Mouse (Mus musculus) bone marrow, adult 2 months (tissue): ENCODE results near the gene Grin2c. TPM values are rescaled to one million over a fixed set of nuclear protein-coding genes. Genes with fewer than 3 reads are reported as not detected.

ENCODE experiments used
- H3K27ac ChIP-seq: fragments of 200-500 bp; 2 replicates; pipeline ENCODE4 v1.5.1; 2012; ENCODE audit warnings: low read depth, mild to moderate bottlenecking, control low read depth, inconsistent platforms, low read length; ENCODE audit not compliant: control insufficient read depth, poor library complexity, insufficient read depth
- H3K4me1 ChIP-seq: fragments of 200-500 bp; 2 replicates; pipeline ENCODE4 v1.6.1; 2011; ENCODE audit warnings: low read length; ENCODE audit not compliant: control insufficient read depth, insufficient read depth
- H3K4me3 ChIP-seq: fragments of 200-500 bp; replicated peaks from 2 replicates; pipeline ENCODE3; 2011; ENCODE audit warnings: mild to moderate bottlenecking, low read depth, low read length, control low read depth; ENCODE audit not compliant: control insufficient read depth
- CTCF ChIP-seq: fragments of 200-500 bp; IDR thresholded peaks from 2 replicates; pipeline ENCODE4 v1.5.1; 2011; ENCODE audit warnings: low read length, control low read depth; ENCODE audit not compliant: control insufficient read depth, insufficient read depth
- POLR2A ChIP-seq: fragments of 200-500 bp; IDR thresholded peaks from 2 replicates; pipeline ENCODE4 v1.6.1; 2011; ENCODE audit warnings: low read depth, mild to moderate bottlenecking, control low read depth, low read length, borderline replicate concordance; ENCODE audit not compliant: control insufficient read depth
- WGBS: fragments of 180-500 bp; shearing (Covaris S2); methylation state at CpG from one replicate; pipeline ENCODE4 v1.1.7; 2018; 5-methylcytosine and 5-hydroxymethylcytosine counted together
- polyA plus RNA-seq: library from polyadenylated mRNA; stranded (reverse); fragments of >200 nt; gene quantifications from 2 replicates; pipeline ENCODE4 v1.2.4, GENCODE M21; 2011; ENCODE audit warnings: low replicate concordance; ENCODE audit not compliant: missing spikeins, insufficient read depth, insufficient read length

Grin2c gene
- polyA plus RNA-seq, 1 experiment, result not detected

GRCm38 (mm10) chr11:115279726-115280125, 12.7 kb upstream of the Grin2c start:
- H3K4me3 ChIP-seq, result no peak overlapping the region
- peaks cover 4% of the 10 kb centered on the region; the same call in 1 of the 2 replicates for H3K4me1 ChIP-seq
- 27% methylated on average over 1 of the region's 1 CpGs for WGBS
- no peak overlapping the region for H3K27ac ChIP-seq
- no peak for TF ChIP-seq POLR2A

DNA sequence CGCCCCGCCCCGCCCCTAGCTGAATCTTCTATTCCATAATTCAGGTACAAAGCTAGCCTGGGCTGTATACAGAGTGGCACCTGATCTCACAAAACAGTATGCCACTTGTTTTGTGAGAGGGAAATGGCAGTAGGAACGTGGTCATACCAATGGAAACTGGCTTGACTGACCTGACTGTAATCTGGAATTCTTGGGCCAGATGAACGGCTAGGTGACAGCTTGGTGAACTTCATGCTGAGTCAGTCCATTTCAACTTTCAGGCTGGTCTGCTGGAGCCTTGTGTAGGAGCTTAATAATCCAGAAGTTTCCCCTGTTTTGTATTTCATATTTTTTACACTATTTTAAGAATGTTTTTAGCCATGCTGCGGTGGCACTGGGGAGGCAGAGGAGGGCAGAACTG, 11.1 kb upstream of the Grin2c start:
- H3K4me1 ChIP-seq, result peaks cover 2% of the 10 kb centered on the region; the same call in 1 of the 2 replicates
- no peak overlapping the region for H3K4me3 ChIP-seq
- 72% methylated on average over 6 of the region's 6 CpGs for WGBS
- TF ChIP-seq CTCF (no peak), POLR2A (no peak)
- no peak overlapping the region for H3K27ac ChIP-seq

DNA sequence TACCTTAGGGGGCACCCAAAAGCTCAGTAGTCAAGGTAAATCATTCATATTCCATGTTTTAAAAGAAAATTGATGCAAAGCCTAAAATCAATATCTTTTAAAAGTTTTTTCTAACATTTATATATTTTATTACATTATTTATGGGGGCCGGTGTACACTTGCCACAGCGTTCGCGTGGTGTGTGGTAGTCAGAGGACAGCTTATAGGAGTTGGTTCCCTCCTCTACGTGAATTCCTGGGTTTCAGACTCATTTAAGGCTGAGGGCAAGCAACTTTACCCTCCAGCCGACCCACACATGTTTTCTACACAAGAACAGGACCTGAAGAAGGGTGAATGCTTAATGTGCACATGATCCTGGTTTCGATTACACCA, 10.5 kb upstream of the Grin2c start:
- Histone ChIP-seq H3K4me3 (peak overlapping the region; percentile 74), H3K27ac (peak overlapping the region; percentile 67), H3K4me1 (peaks cover 2% of the 10 kb centered on the region; the same call in 1 of the 2 replicates)
- 12% methylated on average over 7 of the region's 7 CpGs for WGBS
- no peak for TF ChIP-seq CTCF
- TF ChIP-seq POLR2A, result no peak

- Histone ChIP-seq H3K4me1 (peaks cover 2% of the 10 kb centered on the region; the same call in 1 of the 2 replicates), H3K4me3 (peak within 1 kb of the TSS; percentile 74), H3K27ac (peak within 1 kb of the TSS; percentile 80)
- TF ChIP-seq CTCF, result no peak
- TF ChIP-seq POLR2A, result peak; percentile 99
- under 1% methylated on average over 42 of the region's 42 CpGs for WGBS
Measured at GRCm38 (mm10) chr11:115276780-115277603, 9.9 kb upstream of the Grin2c start, which contains the start of gene Fdxr. TSS of gene Fdxr (minus strand) at chr11:115277050.

DNA sequence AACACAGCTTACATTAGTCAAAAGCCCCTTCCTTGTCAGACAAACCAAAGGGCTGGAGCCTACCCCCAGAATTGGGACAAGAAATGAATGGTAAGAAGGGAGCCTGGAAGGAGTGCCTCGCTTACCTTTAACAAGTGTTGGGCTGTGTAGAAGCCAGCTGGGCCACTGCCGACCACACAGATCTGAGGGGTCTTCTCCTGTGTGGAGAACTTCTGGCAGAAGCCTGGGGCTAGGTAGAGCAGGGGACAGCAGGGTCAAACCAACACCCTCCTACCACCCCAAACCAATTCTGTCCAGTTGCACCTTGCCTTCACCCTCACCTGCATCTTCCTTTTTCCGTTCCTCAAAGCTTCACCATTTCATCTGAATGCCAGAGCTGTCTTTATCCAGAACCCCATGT, 8.9 kb upstream of the Grin2c start:
- no peak overlapping the region for H3K27ac ChIP-seq
- no peak overlapping the region for H3K4me3 ChIP-seq
- TF ChIP-seq CTCF (no peak), POLR2A (no peak)
- WGBS, result 60% methylated on average over 3 of the region's 3 CpGs
- peaks cover 2% of the 10 kb centered on the region; the same call in 1 of the 2 replicates for H3K4me1 ChIP-seq

- WGBS, result 45% methylated on average over 6 of the region's 6 CpGs
- TF ChIP-seq POLR2A (no peak), CTCF (no peak)
- Histone ChIP-seq H3K4me3 (no peak overlapping the region), H3K4me1 (peaks cover 2% of the 10 kb centered on the region; the same call in 1 of the 2 replicates), H3K27ac (no peak overlapping the region)
Measured at GRCm38 (mm10) chr11:115275509-115275908, 8.5 kb upstream of the Grin2c start.

- peaks cover 2% of the 10 kb centered on the region; the same call in 1 of the 2 replicates for H3K4me1 ChIP-seq
- no peak overlapping the region for H3K4me3 ChIP-seq
- no peak for TF ChIP-seq CTCF
- TF ChIP-seq POLR2A, result no peak
- WGBS, result 96% methylated on average over 6 of the region's 6 CpGs
- H3K27ac ChIP-seq, result no peak overlapping the region
Measured at GRCm38 (mm10) chr11:115274771-115275170, 7.7 kb upstream of the Grin2c start.

GRCm38 (mm10) chr11:115274178-115274577, 7.1 kb upstream of the Grin2c start:
- peaks cover 2% of the 10 kb centered on the region; the same call in 1 of the 2 replicates for H3K4me1 ChIP-seq
- 83% methylated on average over 7 of the region's 7 CpGs for WGBS
- TF ChIP-seq POLR2A (no peak), CTCF (no peak)

More at GRCm38 (mm10) chr11:115274178-115274577, 7.1 kb upstream of the Grin2c start:
- Histone ChIP-seq H3K4me3 (no peak overlapping the region), H3K27ac (no peak overlapping the region)
